Mouse (Mus musculus) hindbrain, postnatal 0 days (tissue): Measurements from ENCODE around the gene Trarg1. TPM values are rescaled to one million over a fixed set of nuclear protein-coding genes. Genes with fewer than 3 reads are reported as not detected.
A peak's percentile ranks its signal among the peaks of the same experiment; 100 is the strongest.

Experiments used
- ATAC-seq: fragments of 200-750 bp; cut with Nextera tagmentation; 2 replicates; pipeline ENCODE4 v1.8.0; 2017; ENCODE audit warnings: mild to moderate bottlenecking, moderate TSS enrichment, moderate library complexity
- DNase-seq: peaks from one replicate; pipeline ENCODE4 v3.0.0-alpha.2; 2015; ENCODE audit warnings: low spot score
- H3K27ac ChIP-seq: fragments of 300-500 bp; sonication (generic); 2 replicates; pipeline ENCODE4 v1.5.1; 2014; ENCODE audit warnings: mild to moderate bottlenecking
- H3K27me3 ChIP-seq: fragments of 300-500 bp; sonication (generic); 2 replicates; pipeline ENCODE4 v1.6.1; 2014; ENCODE audit warnings: low read length, mixed read lengths; ENCODE audit not compliant: insufficient read depth
- H3K36me3 ChIP-seq: fragments of 300-500 bp; sonication (generic); 2 replicates; pipeline ENCODE4 v1.6.1; 2014; ENCODE audit warnings: low read length, mixed read lengths; ENCODE audit not compliant: insufficient read depth
- H3K4me1 ChIP-seq: fragments of 300-500 bp; sonication (generic); 2 replicates; pipeline ENCODE4 v1.6.1; 2014; ENCODE audit warnings: antibody characterized with exemption, low read length, mixed read lengths; ENCODE audit not compliant: insufficient read depth
- H3K4me2 ChIP-seq: fragments of 300-500 bp; sonication (generic); 2 replicates; pipeline ENCODE4 v1.6.1; 2014; ENCODE audit warnings: low read depth, mild to moderate bottlenecking, low read length, moderate library complexity, mixed read lengths
- H3K4me3 ChIP-seq: fragments of 300-500 bp; sonication (generic); 2 replicates; pipeline ENCODE4 v1.5.1; 2014; ENCODE audit warnings: low read length
- H3K9ac ChIP-seq: fragments of 300-500 bp; sonication (generic); replicated peaks from 2 replicates; pipeline ENCODE4 v1.6.1; 2014; ENCODE audit warnings: mild to moderate bottlenecking, low read length, moderate library complexity, mixed read lengths
- H3K9me3 ChIP-seq: fragments of 300-500 bp; sonication (generic); 2 replicates; pipeline ENCODE4 v1.6.1; 2016; ENCODE audit warnings: low read length, mixed read lengths
- CTCF ChIP-seq: IDR thresholded peaks from 2 replicates; pipeline ENCODE4 v1.5.1; 2016; ENCODE audit warnings: antibody characterized with exemption, control low read depth, low read depth
- WGBS: fragments of 180-500 bp; shearing (Covaris S2); extraction: QIAGEN DNeasy Blood & Tissue Kit; methylation state at CpG from one replicate; pipeline ENCODE4 v1.1.7; 2014; 5-methylcytosine and 5-hydroxymethylcytosine counted together
- polyA plus RNA-seq: library from polyadenylated mRNA; unstranded; fragments of >200 nt; fragmentation: Nextera tagmentation; extraction: Ambion mirVana; gene quantifications from 2 replicates; pipeline ENCODE4 v1.2.1, GENCODE M21; 2015
- total RNA-seq: library from RNA; depleted of rRNA; stranded (reverse); fragments of >200 nt; gene quantifications from 2 replicates; pipeline ENCODE4 v1.2.3, GENCODE M21; 2014

Gene Trarg1
- total and polyA plus RNA-seq, 2 experiments from 2014 or later, result 0.05 to 0.46 TPM

- H3K27ac ChIP-seq, result peak overlapping the region; percentile 69
These were observed 33.7 kb upstream of the Trarg1 start for GRCm38 (mm10) chr11:76645955-76646354.

GRCm38 (mm10) chr11:76647062-76647461, 32.5 kb upstream of the Trarg1 start:
- TF ChIP-seq CTCF, result no peak
- no peaks in the 10 kb centered on the region for H3K9me3 ChIP-seq
- ATAC-seq (peak; percentile 34), DNase-seq (peak; percentile 80)
- H3K4me3 ChIP-seq, result peak overlapping the region; percentile 16; the same call in 1 of the 2 replicates
- no peak overlapping the region for H3K9ac ChIP-seq
- H3K27ac ChIP-seq, result peak overlapping the region; percentile 56; the same call in 1 of the 2 replicates
- H3K27me3 ChIP-seq, result no peaks in the 10 kb centered on the region
- WGBS, result 4% methylated on average over 7 of the region's 7 CpGs
- peak overlapping the region; percentile 55 for H3K4me2 ChIP-seq
- H3K36me3 ChIP-seq, result no peaks in the 10 kb centered on the region
- H3K4me1 ChIP-seq, result peaks cover 11% of the 10 kb centered on the region

More at GRCm38 (mm10) chr11:76645955-76646354, 33.7 kb upstream of the Trarg1 start:
- Histone ChIP-seq H3K36me3 (no peaks in the 10 kb centered on the region), H3K9ac (no peak overlapping the region), H3K4me3 (0 out of 2 replicates have a peak overlapping the region, but pooled peaks have one; percentile 11), H3K4me2 (peak overlapping the region; percentile 50), H3K27me3 (no peaks in the 10 kb centered on the region), H3K9me3 (no peaks in the 10 kb centered on the region), H3K4me1 (peaks cover 11% of the 10 kb centered on the region)
- WGBS, result 0% methylated on average over 19 of the region's 19 CpGs
- ATAC-seq (peak; percentile 81), DNase-seq (peak; percentile 96)
- TF ChIP-seq CTCF, result peak; percentile 98

- no peak overlapping the region for H3K9ac ChIP-seq
- peak; percentile 86 for TF ChIP-seq CTCF
- peak overlapping the region; percentile 56; the same call in 1 of the 2 replicates for H3K27ac ChIP-seq
- 8% methylated on average over 9 of the region's 9 CpGs for WGBS
- peak; percentile 75 for DNase-seq
- H3K36me3 ChIP-seq, result no peaks in the 10 kb centered on the region
- H3K4me3 ChIP-seq, result peak overlapping the region; percentile 16; the same call in 1 of the 2 replicates
- H3K9me3 ChIP-seq, result no peaks in the 10 kb centered on the region
- H3K4me1 ChIP-seq, result peaks cover 11% of the 10 kb centered on the region
- peak; percentile 52 for ATAC-seq
- H3K4me2 ChIP-seq, result peak overlapping the region; percentile 55
- H3K27me3 ChIP-seq, result no peaks in the 10 kb centered on the region
These were observed 32.1 kb upstream of the Trarg1 start for GRCm38 (mm10) chr11:76647500-76647899.

- Histone ChIP-seq H3K4me2 (no peak overlapping the region), H3K36me3 (no peaks in the 10 kb centered on the region), H3K4me3 (no peak overlapping the region), H3K9ac (no peak overlapping the region), H3K27ac (no peak overlapping the region), H3K27me3 (no peaks in the 10 kb centered on the region), H3K4me1 (peaks cover 8% of the 10 kb centered on the region), H3K9me3 (no peaks in the 10 kb centered on the region)
- no peak for ATAC-seq
- DNase-seq, result peak; percentile 32
- 47% methylated on average over 14 of the region's 14 CpGs for WGBS
- no peak for TF ChIP-seq CTCF
These were observed 28.6 kb upstream of the Trarg1 start for GRCm38 (mm10) chr11:76650862-76651560.

GRCm38 (mm10) chr11:76652838-76653334, 26.7 kb upstream of the Trarg1 start:
- ATAC-seq (0 out of 2 replicates have a peak, but pooled peaks have one; percentile 48), DNase-seq (no peak)
- no peak overlapping the region for H3K27ac ChIP-seq
- H3K4me2 ChIP-seq, result no peak overlapping the region
- no peaks in the 10 kb centered on the region for H3K9me3 ChIP-seq
- H3K4me1 ChIP-seq, result no peaks in the 10 kb centered on the region
- no peak overlapping the region for H3K4me3 ChIP-seq
- H3K9ac ChIP-seq, result no peak overlapping the region
- no peak for TF ChIP-seq CTCF
- WGBS, result 46% methylated on average over 3 of the region's 3 CpGs
- H3K36me3 ChIP-seq, result no peaks in the 10 kb centered on the region
- no peaks in the 10 kb centered on the region for H3K27me3 ChIP-seq

GRCm38 (mm10) chr11:76655106-76655505, 24.5 kb upstream of the Trarg1 start:
- Histone ChIP-seq H3K9me3 (no peaks in the 10 kb centered on the region), H3K4me3 (no peak overlapping the region), H3K36me3 (no peaks in the 10 kb centered on the region), H3K27ac (no peak overlapping the region), H3K4me2 (peak overlapping the region; percentile 34; the same call in 1 of the 2 replicates), H3K9ac (no peak overlapping the region), H3K4me1 (no peaks in the 10 kb centered on the region), H3K27me3 (no peaks in the 10 kb centered on the region)
- TF ChIP-seq CTCF, result peak; percentile 76
- ATAC-seq, result no peak
- DNase-seq, result peak; percentile 80
- 5% methylated on average over 10 of the region's 10 CpGs for WGBS
